Mouse (Mus musculus) hindbrain, embryonic 16.5 days (tissue): ENCODE measurements around the gene Trim24. TPM values are rescaled to one million over a fixed set of nuclear protein-coding genes. Genes with fewer than 3 reads are reported as not detected.

Experiments
- ATAC-seq: fragments of 200-750 bp; cut with Nextera tagmentation; 2 replicates; pipeline ENCODE4 v1.8.0; 2017; ENCODE audit warnings: moderate TSS enrichment, moderate library complexity
- H3K27ac ChIP-seq: fragments of 300-500 bp; sonication (generic); 2 replicates; pipeline ENCODE4 v1.5.1; 2014; ENCODE audit warnings: low read depth, mild to moderate bottlenecking, control low read depth, low read length, moderate library complexity
- H3K27me3 ChIP-seq: fragments of 300-500 bp; sonication (generic); replicated peaks from 2 replicates; pipeline ENCODE4 v1.6.1; 2014; ENCODE audit warnings: low read length; ENCODE audit not compliant: control insufficient read depth, insufficient read depth
- H3K36me3 ChIP-seq: fragments of 300-500 bp; sonication (generic); 2 replicates; pipeline ENCODE4 v1.6.1; 2014; ENCODE audit warnings: mild to moderate bottlenecking, low read length, moderate library complexity, mixed read lengths; ENCODE audit not compliant: control insufficient read depth, insufficient read depth
- H3K4me1 ChIP-seq: fragments of 300-500 bp; sonication (generic); 2 replicates; pipeline ENCODE4 v1.6.1; 2014; ENCODE audit warnings: low read depth, low read length; ENCODE audit not compliant: control insufficient read depth, insufficient read depth
- H3K4me2 ChIP-seq: fragments of 300-500 bp; sonication (generic); 2 replicates; pipeline ENCODE4 v1.6.1; 2014; ENCODE audit warnings: mild to moderate bottlenecking, low read length, control low read depth, moderate library complexity
- H3K4me3 ChIP-seq: fragments of 300-500 bp; sonication (generic); 2 replicates; pipeline ENCODE4 v1.5.1; 2014; ENCODE audit warnings: mild to moderate bottlenecking, low read length, control low read depth, moderate library complexity
- H3K9ac ChIP-seq: fragments of 300-500 bp; sonication (generic); 2 replicates; pipeline ENCODE4 v1.6.1; 2014; ENCODE audit warnings: low read depth, mild to moderate bottlenecking, control low read depth, low read length, moderate library complexity
- H3K9me3 ChIP-seq: fragments of 300-500 bp; sonication (generic); 2 replicates; pipeline ENCODE4 v1.6.1; 2014; ENCODE audit warnings: mild to moderate bottlenecking, low read length, moderate library complexity; ENCODE audit not compliant: control insufficient read depth
- WGBS: fragments of 180-500 bp; shearing (Covaris S2); extraction: QIAGEN DNeasy Blood & Tissue Kit; methylation state at CpG from one replicate; pipeline ENCODE4 v1.1.7; 2014; 5-methylcytosine and 5-hydroxymethylcytosine counted together
- polyA plus RNA-seq: library from polyadenylated mRNA; unstranded; fragments of >200 nt; fragmentation: Nextera tagmentation; extraction: Ambion mirVana; gene quantifications from 2 replicates; pipeline ENCODE4 v1.2.1, GENCODE M21; 2015

The Trim24 gene
- polyA plus RNA-seq, 1 experiment from 2014 or later: 13.2 TPM

- ATAC-seq: no peak
- no peaks in the 10 kb centered on the region for H3K9me3 ChIP-seq
- WGBS: 93% methylated on average over 4 of the region's 4 CpGs
Measured at GRCm38 (mm10) chr6:37967386-37967785, 96.8 kb downstream of the Trim24 start.

GRCm38 (mm10) chr6:38007459-38007858 lies 136.8 kb downstream of the Trim24 start:
- WGBS: 2% methylated on average over 6 of the region's 6 CpGs
- no peaks in the 10 kb centered on the region for H3K27me3 ChIP-seq
- H3K36me3 ChIP-seq: no peaks in the 10 kb centered on the region
- H3K27ac ChIP-seq: no peak overlapping the region
- H3K9me3 ChIP-seq: no peaks in the 10 kb centered on the region
- no peak overlapping the region for H3K4me2 ChIP-seq
- H3K9ac ChIP-seq: no peak overlapping the region
- ATAC-seq: peak; percentile 76
- no peak overlapping the region for H3K4me3 ChIP-seq
- H3K4me1 ChIP-seq: no peaks in the 10 kb centered on the region

More at GRCm38 (mm10) chr6:37967386-37967785, 96.8 kb downstream of the Trim24 start:
- Histone ChIP-seq H3K4me3 (no peak overlapping the region), H3K9ac (no peak overlapping the region), H3K27me3 (no peaks in the 10 kb centered on the region), H3K27ac (no peak overlapping the region), H3K36me3 (peaks cover 23% of the 10 kb centered on the region), H3K4me2 (no peak overlapping the region), H3K4me1 (no peaks in the 10 kb centered on the region)

- H3K4me1 ChIP-seq: no peaks in the 10 kb centered on the region
- no peak overlapping the region for H3K4me3 ChIP-seq
- H3K36me3 ChIP-seq: no peaks in the 10 kb centered on the region
- H3K9me3 ChIP-seq: no peaks in the 10 kb centered on the region
- WGBS: 50% methylated on average over 2 of the region's 2 CpGs
- no peaks in the 10 kb centered on the region for H3K27me3 ChIP-seq
- ATAC-seq: no peak
- no peak overlapping the region for H3K27ac ChIP-seq
- H3K9ac ChIP-seq: no peak overlapping the region
- no peak overlapping the region for H3K4me2 ChIP-seq
Measured at GRCm38 (mm10) chr6:38012829-38013228, 142.2 kb downstream of the Trim24 start.

Other genes starting within 250 kb of the Trim24 start
- gene Svopl, start 176.2 kb downstream of the Trim24 start, polyA plus RNA-seq: 1.4 and 1.5 TPM in 2 replicates
- not detected in 2 replicates for gene Tmem213, start 238.4 kb downstream of the Trim24 start, polyA plus RNA-seq